Mouse (Mus musculus): ENCODE results near the gene Ndufaf7. TPM values are rescaled to one million over a fixed set of nuclear protein-coding genes. Genes with fewer than 3 reads are reported as not detected.

Ndufaf7 gene
- 10 to 100 TPM; 48.4 to 49.2 TPM for total RNA-seq (2021)
- long read RNA-seq, experiment 1, transcript Ndufaf7-201 (10 exons, 1,749 nt): major isoform, 104 of 145 reads
- long read RNA-seq, experiment 1, partial matches to known transcripts: 29 of 145 reads
- long read RNA-seq, experiment 1, other reads (novel, unspliced or antisense): 12 of 145 reads
- long read RNA-seq, experiment 2, transcript Ndufaf7-201 (10 exons, 1,749 nt): major isoform, 58 of 99 reads
- long read RNA-seq, experiment 2, partial matches to known transcripts: 32 of 99 reads
- long read RNA-seq, experiment 2, other reads (novel, unspliced or antisense): 9 of 99 reads

DNA sequence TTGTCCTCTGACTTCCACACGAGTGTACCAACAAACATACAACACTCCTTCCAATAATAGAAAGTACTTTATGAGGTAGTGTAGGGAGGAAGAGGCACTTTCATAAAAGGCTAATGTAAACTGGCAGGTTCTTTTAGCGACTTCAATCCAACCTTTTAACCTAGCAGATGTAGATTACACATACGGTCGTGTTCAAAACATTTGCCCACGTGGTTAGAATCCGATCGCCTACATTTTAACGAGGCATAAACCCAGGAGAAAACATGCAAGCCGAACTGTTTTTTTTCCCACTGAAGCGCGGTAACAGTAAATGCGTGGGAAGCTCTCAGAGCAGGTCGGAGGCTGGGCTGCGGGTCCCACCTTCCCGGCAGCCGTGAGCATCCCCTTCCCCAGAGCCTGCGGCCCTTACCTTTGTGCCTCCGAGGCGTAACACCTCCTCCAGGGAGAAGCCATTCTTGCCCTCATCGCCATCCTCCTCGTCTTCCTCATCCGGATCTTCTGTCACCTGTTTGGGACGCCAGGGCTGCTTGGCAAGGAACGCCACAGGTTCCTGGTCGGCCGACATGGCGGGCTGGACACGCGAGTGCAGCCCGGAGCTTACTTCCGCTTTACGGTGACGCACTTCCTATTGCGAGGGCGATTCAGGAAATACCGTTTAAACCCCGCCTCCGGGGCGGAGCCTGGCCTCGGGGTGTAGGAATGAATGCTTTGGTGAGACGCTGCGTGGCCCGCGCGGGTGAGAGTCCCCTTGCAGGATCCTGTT, at the start of gene Ndufaf7, which contains the start of gene Cebpz:
Gene Ndufaf7 (plus strand): TSS at position 671 of the 763 bp plus-strand sequence.
Gene Cebpz (minus strand): TSS at position 601 of the 763 bp plus-strand sequence.
- peak; percentile 95 to 98 for DNase-seq
- intact Hi-C loops (cut with DNase I): loop anchor here (5.0 kb wide), 1 partner anchor 86 kb away; the partner anchor contains the start of gene Prkd3

DNA sequence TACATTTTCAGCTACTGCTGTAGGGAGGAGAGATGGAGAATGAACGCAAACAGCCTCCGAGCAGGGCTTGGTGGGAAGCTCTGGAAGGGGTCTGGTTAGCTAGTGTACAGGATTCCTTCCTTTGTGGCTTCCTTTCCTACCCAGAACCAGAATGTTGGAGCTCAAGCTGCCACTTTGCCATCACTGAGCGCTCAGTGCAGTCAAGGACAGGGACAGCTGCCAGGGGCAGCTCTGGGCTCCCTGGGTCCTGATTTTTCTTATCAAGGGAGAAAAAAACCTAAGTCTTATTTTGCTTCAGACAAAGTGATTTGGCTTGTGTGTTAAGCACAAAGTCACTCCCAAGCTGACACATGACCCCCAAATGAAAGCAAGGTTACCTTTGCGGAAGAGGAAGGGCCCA, 48.4 kb upstream of the Ndufaf7 start:
- DNase-seq: no peak
- intact Hi-C loops (cut with DNase I): no loop called here

GRCm38 (mm10) chr17:78889184-78889583, 47.8 kb upstream of the Ndufaf7 start:
- no peak for DNase-seq
- intact Hi-C loops (cut with DNase I): no loop called here

GRCm38 (mm10) chr17:78891020-78891419, 45.9 kb upstream of the Ndufaf7 start:
- intact Hi-C loops (cut with DNase I): no loop called here
- no peak for DNase-seq

- intact Hi-C loops (cut with DNase I): no loop called here
- DNase-seq: no peak
These were observed 41.9 kb upstream of the Ndufaf7 start for GRCm38 (mm10) chr17:78894991-78895390.

DNA sequence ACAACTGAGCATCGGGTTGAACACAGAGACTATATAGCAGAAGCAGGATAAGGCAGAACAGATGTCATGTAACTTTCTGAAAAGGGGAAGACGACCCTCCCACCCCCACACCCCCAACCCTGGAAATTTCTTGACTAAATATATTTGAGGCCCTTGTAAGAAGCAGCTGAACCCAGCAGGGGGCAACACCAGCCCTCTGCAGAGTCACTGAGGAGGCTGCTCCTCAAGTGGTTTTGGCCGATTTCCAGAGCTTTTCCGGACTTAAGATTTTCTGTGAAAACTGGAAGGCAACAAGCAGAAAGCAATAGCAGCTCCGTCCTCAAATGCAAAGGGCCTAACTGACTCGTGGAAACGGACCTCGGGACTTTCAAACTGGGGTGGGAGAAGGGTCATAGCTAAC, 41.5 kb upstream of the Ndufaf7 start:
- intact Hi-C loops (cut with DNase I): no loop called here
- peak; percentile 41 to 68 for DNase-seq

- intact Hi-C loops (cut with DNase I): no loop called here
- no peak for DNase-seq
These were observed 33.8 kb upstream of the Ndufaf7 start for GRCm38 (mm10) chr17:78903158-78903557.

DNA sequence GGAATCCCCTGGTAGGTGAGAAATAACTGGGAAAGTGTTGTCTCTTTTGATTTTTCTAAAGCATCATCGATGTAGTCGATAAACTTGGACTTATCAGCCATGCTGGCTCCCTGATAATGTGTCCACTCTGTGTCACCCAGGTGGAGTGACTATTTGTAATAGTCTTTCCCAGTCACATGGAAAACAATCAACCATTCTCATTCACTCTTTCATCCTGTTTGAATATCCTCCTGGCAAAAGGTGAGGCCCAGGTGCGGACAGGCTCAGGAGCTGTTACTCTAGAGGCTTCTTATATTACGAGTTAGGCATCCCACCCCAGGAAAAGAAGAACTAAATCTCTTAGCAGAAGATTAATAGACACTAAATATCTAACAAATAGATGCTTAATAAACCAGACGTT, 30.0 kb upstream of the Ndufaf7 start, which contains the start of gene Sult6b1:
Gene Sult6b1 (minus strand): TSS at position 101 of the 400 bp plus-strand sequence.
- intact Hi-C loops (cut with DNase I): no loop called here
- no peak for DNase-seq

- intact Hi-C loops (cut with DNase I): no loop called here
- DNase-seq: no peak
These were observed 27.6 kb upstream of the Ndufaf7 start for GRCm38 (mm10) chr17:78909374-78909773.

DNA sequence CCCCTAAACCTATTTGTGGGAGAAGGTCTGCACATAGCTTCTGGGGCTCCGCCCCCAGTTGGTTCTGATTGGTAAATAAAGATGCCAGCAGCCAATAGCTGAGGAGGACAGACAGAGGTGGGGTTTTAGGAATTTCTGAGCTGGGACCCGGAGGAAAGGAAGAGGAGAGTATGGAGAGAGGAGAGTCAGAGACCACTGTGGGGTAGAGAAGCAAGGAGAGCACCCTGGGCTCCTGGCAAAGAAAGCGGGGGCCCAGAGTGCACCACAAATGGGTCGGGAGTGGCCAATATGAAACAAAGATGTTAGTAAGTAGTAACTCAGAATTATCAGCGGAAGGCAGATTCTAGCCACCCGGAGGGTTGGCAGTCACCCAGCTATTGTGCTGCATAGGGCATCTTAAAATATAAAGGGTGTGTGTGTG, 24.1 kb upstream of the Ndufaf7 start:
- DNase-seq: peak in 1 of 2 experiments; percentile 19
- intact Hi-C loops (cut with DNase I): no loop called here

DNA sequence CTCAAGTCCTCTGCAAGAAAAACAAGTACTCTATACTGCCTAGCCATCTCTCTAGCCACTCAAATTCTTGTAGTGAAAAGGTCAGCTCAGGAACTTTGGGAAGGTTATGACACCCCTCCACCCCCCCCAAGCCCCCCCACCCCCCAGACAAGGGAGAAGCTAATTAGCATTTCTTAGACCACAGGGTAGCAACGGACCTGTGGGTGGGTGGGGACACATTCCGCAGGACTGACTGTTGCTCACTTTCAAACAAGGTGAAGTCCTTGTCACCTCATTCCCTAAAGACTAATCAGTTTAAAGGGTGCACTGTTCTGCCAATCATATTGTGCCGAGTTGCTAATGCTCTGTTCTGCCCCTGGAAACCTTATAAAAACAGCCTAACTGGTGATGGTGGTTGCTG, 23.0 kb upstream of the Ndufaf7 start:
- intact Hi-C loops (cut with DNase I): no loop called here
- no peak for DNase-seq

GRCm38 (mm10) chr17:78915772-78916171, 21.2 kb upstream of the Ndufaf7 start:
- intact Hi-C loops (cut with DNase I): loop anchor here (2.0 kb wide), 1 partner anchor 33 kb away; the partner anchor contains the start of gene Eif2ak2

GRCm38 (mm10) chr17:78916369-78916813, 20.5 kb upstream of the Ndufaf7 start, which contains the start of gene Cebpzos:
Gene Cebpzos, plus strand, starts transcription at chr17:78916500.
- peak; percentile 81 to 84 for DNase-seq
- intact Hi-C loops (cut with DNase I): loop anchor here (2.0 kb wide), 1 partner anchor 34 kb away; the partner anchor contains the start of gene Eif2ak2

More at GRCm38 (mm10) chr17:78915772-78916171, 21.2 kb upstream of the Ndufaf7 start:
- no peak for DNase-seq

GRCm38 (mm10) chr17:78916899-78917298, 20.0 kb upstream of the Ndufaf7 start:
- DNase-seq: no peak
- intact Hi-C loops (cut with DNase I): loop anchor here (2.0 kb wide), 1 partner anchor 34 kb away; the partner anchor contains the start of gene Eif2ak2

- intact Hi-C loops (cut with DNase I): loop anchor here (2.0 kb wide), 1 partner anchor 35 kb away; the partner anchor contains the start of gene Eif2ak2
- no peak for DNase-seq
These were observed 19.2 kb upstream of the Ndufaf7 start for GRCm38 (mm10) chr17:78917696-78918095.

DNA sequence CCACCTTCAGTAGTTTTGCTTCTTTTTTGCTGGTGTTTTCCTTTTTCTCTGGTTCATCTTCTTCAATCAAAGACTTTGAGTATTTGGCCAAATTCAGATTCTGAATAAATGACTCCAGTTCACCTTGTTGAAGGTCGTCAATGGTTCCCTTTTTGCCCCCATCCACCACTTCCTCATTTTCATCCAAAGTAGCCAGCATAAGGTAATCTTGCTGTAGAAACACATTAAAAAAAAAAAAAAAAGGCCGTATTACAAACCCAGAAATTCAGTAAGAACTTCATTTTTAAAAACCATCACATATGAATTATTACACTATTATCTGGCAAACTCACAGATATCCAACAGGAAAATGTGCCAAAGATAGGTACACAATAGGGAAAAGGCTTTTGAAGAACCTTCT, 1.1 kb upstream of the Ndufaf7 start:
- intact Hi-C loops (cut with DNase I): loop anchor here (5.0 kb wide), 1 partner anchor 86 kb away; the partner anchor contains the start of gene Prkd3
- DNase-seq: no peak

DNA sequence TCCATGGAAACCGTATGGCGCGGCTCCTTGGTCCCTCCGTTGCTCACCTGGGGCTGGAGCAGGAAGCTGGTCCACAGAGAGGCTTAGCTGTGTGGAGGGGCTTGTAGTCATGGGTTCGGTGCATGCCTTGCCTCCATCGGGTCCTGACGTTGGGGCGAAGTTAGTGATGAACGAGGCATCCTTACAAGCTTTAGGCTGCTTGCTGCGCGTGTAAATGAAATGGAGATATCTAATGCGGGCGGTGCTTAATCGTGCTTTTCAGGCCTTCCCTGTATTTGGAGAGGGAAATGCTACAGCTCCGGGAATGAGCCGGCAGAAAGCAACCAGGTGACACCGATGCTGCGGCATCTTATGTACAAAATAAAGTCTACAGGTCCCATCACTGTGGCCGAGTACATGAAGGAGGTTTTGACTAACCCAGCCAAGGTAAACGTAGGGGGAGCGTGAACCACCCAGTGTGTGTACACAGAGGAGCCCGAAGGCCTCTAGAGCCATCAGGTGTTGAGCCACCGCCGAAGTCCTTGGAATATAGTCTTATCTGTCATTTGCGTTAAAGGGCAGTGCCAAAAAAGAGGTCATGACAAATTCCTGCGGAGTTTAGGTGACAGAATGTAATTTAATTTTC, 405 bp downstream of the Ndufaf7 start:
- DNase-seq: no peak
- intact Hi-C loops (cut with DNase I): loop anchor here (5.0 kb wide), 1 partner anchor 85 kb away; the partner anchor contains the start of gene Prkd3

DNA sequence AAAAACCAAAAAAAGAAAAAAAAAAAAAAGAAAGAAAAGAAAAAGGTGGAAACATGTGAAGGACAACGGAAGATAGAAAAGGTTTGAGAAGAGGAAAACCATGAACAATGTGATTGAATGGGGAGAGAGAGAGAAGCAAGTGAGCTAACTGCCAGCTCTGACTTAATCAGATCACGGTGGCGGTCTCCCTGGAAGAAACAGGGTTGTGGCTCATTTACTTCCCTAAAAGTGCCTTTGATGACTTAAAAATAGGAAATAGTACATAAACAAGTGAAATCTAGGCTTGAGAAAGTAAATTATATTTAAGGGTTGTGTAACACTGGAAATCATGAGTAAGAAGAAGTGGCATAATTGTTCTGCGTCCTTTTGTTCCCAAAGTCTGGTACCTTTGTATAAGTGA, 2.0 kb downstream of the Ndufaf7 start:
- no peak for DNase-seq

GRCm38 (mm10) chr17:78942579-78942978, 5.6 kb downstream of the Ndufaf7 start:
- intact Hi-C loops (cut with DNase I): no loop called here
- DNase-seq: no peak

More for the DNA sequence above, 2.0 kb downstream of the Ndufaf7 start:
- intact Hi-C loops (cut with DNase I): loop anchor here (5.0 kb wide), 1 partner anchor 83 kb away; the partner anchor contains the start of gene Prkd3

GRCm38 (mm10) chr17:78951225-78951624, 14.3 kb downstream of the Ndufaf7 start:
- DNase-seq: no peak
- intact Hi-C loops (cut with DNase I): no loop called here

Measured in heart, postnatal 14 days (tissue).